Mouse (Mus musculus): ENCODE measurements around the gene Sap30l. TPM values are rescaled to one million over a fixed set of nuclear protein-coding genes. Genes with fewer than 3 reads are reported as not detected.

Sap30l gene
- polyA plus RNA-seq, 1 experiment from 2014 or later: 7.9 TPM

DNA sequence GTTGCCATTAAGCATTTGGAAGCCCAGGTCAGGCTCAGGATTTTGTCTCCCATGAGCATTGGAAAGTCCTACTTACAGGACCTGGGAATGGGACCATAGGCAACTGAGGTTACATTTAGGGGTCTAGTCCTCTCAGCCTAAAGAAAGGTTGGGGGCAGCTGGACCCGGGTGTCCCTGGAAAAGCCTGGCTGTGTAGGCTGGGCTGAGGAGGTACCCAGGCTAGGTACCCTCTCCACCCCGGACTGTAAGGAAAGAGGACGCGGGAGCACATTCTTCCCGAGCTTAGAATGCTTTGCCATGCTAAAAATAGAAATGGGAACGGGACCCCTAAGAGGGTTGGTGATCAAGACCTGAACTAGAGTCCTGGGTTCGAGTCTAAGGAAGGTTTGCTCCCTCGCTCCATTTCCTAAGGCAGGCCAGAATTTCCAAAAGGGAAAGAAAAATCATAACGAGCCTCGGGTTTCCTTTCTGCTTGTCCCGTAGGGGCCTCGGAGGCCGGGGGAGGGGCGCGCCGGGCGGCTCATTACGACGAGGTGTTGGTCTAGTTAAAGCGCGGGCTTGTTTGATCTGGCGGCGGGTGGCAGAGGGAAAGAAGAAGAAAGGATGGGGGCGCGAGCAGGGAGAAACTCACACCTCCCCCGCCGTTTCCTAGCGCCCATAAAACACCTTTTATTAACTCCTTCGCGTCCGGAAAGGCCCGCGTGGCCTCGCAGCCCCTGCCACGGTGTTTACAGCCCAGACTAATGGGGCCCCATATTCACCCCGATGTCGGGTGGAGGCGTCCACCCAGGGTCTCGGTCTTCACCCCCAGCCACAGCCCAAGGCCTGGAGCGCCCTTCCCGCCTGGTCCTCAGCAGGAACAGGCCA lies 25.8 kb downstream of the Sap30l start:
- Histone ChIP-seq H3K9me3 (ENCODE audit: control insufficient read depth, low read length) (no peaks in the 10 kb centered on the region), H3K27me3 (replicated peaks; ENCODE audit: control insufficient read depth, insufficient read depth, low read length) (peaks cover 57% of the 10 kb centered on the region), H3K4me1 (replicated peaks; ENCODE audit: control insufficient read depth, insufficient read depth, low read length) (peaks cover 15% of the 10 kb centered on the region), H3K4me3 (replicated peaks; ENCODE audit: low read length) (peak overlapping the region; percentile 26; the same call in 1 of the 2 replicates), H3K27ac (ENCODE audit: low read length) (no peak overlapping the region), H3K4me2 (ENCODE audit: low read length) (peak overlapping the region; percentile 40), H3K36me3 (ENCODE audit: control insufficient read depth, insufficient read depth) (no peaks in the 10 kb centered on the region), H3K9ac (replicated peaks; ENCODE audit: low read depth, low read length) (no peak overlapping the region)
- 1% methylated on average over 40 of the region's 41 CpGs for WGBS
- 0 out of 2 replicates have a peak, but pooled peaks have one; percentile 31 for ATAC-seq

DNA sequence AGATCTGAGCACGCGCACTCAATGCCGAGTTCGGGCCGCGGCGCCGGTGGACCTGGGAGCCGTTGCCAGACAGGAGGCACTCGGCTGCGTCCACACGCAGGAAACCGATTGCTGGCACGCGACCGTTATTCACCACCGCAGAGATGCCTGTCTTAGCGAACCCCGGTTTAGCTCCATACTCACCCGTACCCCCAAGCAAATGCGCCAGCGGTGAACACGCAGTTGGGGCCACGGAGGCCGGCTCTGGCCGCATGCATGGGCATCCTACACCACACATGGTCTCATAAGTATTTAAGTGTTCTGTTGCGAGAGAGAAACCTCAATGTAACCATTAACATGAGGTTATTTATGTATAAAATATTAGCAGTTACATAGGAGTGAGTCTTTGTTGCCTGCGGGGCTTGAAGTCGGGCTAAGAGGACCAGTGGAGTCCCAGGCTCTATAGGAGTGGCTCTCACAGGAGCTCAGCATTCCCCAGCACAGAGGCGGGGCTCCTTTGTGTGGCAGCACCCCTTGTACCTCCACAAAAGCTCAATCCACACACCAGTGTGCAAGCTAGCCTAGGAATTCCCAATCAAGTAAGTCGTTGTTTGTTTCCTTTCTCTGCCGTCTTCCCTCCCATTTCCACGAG lies 26.6 kb downstream of the Sap30l start:
- Histone ChIP-seq H3K36me3 (ENCODE audit: control insufficient read depth, insufficient read depth) (no peaks in the 10 kb centered on the region), H3K9me3 (ENCODE audit: control insufficient read depth, low read length) (no peaks in the 10 kb centered on the region), H3K27me3 (replicated peaks; ENCODE audit: control insufficient read depth, insufficient read depth, low read length) (peaks cover 64% of the 10 kb centered on the region), H3K4me2 (ENCODE audit: low read length) (peak overlapping the region; percentile 40), H3K9ac (replicated peaks; ENCODE audit: low read depth, low read length) (no peak overlapping the region), H3K4me3 (replicated peaks; ENCODE audit: low read length) (peak overlapping the region; percentile 26; the same call in 1 of the 2 replicates), H3K27ac (ENCODE audit: low read length) (no peak overlapping the region), H3K4me1 (replicated peaks; ENCODE audit: control insufficient read depth, insufficient read depth, low read length) (peaks cover 15% of the 10 kb centered on the region)
- ATAC-seq: 0 out of 2 replicates have a peak, but pooled peaks have one; percentile 12
- WGBS: under 1% methylated on average over 33 of the region's 33 CpGs

DNA sequence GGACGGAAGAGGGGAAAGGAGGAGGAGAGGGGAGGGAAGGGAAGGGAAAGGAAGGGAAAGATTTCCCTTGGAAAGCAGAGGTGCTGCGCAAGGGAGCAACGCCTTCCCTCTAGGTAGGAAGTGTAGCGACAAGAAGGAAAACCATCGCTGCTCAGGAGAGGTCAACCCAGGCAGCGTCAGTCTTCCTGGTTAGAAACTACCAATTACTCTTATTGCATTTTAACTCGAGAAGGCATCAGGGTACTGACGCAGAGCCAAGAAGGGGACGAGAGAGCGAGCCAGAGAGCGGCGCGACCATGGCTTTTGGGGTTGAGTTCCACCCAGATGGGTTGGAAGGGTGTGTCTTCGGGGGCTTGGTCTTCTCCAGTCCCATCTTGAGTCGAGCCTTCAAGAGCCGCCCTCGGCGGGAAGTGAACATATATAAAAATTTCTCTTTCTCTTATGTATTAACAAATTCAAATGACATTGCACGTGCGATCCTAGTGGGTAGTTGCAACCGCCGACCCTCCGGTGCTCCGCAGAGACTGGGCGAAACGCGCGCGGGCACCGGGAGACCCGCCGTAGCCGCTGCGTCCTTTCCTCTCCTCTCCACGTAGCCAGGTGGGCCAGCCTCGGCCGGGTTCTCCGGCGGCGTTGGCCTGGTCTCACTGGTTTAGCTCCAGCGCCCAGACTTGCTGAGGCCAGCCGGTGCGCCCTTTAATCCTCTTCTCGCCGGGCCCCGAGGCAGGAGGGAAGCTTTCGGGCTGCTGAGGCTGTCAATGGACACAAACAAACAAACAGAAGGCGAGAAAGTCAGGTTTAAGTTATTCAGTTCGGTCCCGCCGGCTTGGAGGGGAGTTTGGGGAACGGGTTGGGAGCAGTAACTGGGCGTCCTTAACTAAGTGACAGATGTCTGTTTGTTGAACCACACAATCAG lies 27.8 kb downstream of the Sap30l start:
- H3K9me3 ChIP-seq (ENCODE audit: control insufficient read depth, low read length): no peaks in the 10 kb centered on the region
- no peak overlapping the region for H3K4me3 ChIP-seq (replicated peaks; ENCODE audit: low read length)

GRCm38 (mm10) chr11:57829871-57830775 lies 28.7 kb downstream of the Sap30l start:
- WGBS: 17% methylated on average over 17 of the region's 17 CpGs
- H3K4me2 ChIP-seq (ENCODE audit: low read length): no peak overlapping the region
- no peak for ATAC-seq

More for the DNA sequence above, 27.8 kb downstream of the Sap30l start:
- Histone ChIP-seq H3K4me2 (ENCODE audit: low read length) (no peak overlapping the region), H3K27me3 (replicated peaks; ENCODE audit: control insufficient read depth, insufficient read depth, low read length) (peaks cover 75% of the 10 kb centered on the region), H3K9ac (replicated peaks; ENCODE audit: low read depth, low read length) (no peak overlapping the region), H3K4me1 (replicated peaks; ENCODE audit: control insufficient read depth, insufficient read depth, low read length) (peaks cover 16% of the 10 kb centered on the region), H3K27ac (ENCODE audit: low read length) (no peak overlapping the region), H3K36me3 (ENCODE audit: control insufficient read depth, insufficient read depth) (no peaks in the 10 kb centered on the region)
- 2% methylated on average over 53 of the region's 53 CpGs for WGBS
- no peak for ATAC-seq

DNA sequence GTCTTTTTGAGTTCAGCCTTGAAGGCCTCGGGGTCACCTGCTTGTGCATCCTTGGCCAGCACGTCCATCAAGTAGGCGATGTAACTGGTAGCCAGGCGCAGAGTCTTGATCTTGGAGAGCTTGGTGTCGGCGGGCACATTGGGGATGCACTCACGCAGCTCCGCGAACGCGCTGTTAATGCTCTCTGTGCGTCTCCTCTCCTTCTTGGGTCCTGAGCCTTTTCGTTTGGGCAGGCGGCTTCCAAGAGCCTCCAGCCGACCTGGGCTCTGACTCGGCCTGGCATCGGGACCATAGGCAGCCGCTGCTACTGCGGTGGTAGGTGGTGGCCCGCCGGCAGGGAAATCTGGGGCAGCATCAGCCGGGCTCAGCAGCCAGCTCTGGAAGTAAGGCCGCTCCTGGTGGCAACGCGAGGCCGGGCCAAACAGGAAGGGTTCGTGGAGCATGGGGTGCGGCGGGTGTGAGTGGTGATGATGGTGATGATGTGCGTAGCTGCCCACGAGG lies 29.9 kb downstream of the Sap30l start:
- Histone ChIP-seq H3K36me3 (ENCODE audit: control insufficient read depth, insufficient read depth) (no peaks in the 10 kb centered on the region), H3K9ac (replicated peaks; ENCODE audit: low read depth, low read length) (no peak overlapping the region), H3K4me1 (replicated peaks; ENCODE audit: control insufficient read depth, insufficient read depth, low read length) (peaks cover 16% of the 10 kb centered on the region), H3K4me2 (ENCODE audit: low read length) (no peak overlapping the region), H3K27me3 (replicated peaks; ENCODE audit: control insufficient read depth, insufficient read depth, low read length) (peaks cover 79% of the 10 kb centered on the region), H3K9me3 (ENCODE audit: control insufficient read depth, low read length) (no peaks in the 10 kb centered on the region), H3K27ac (ENCODE audit: low read length) (no peak overlapping the region), H3K4me3 (replicated peaks; ENCODE audit: low read length) (no peak overlapping the region)
- ATAC-seq: no peak
- WGBS: 3% methylated on average over 31 of the region's 31 CpGs

More at GRCm38 (mm10) chr11:57829871-57830775, 28.7 kb downstream of the Sap30l start:
- Histone ChIP-seq H3K9ac (replicated peaks; ENCODE audit: low read depth, low read length) (no peak overlapping the region), H3K4me3 (replicated peaks; ENCODE audit: low read length) (no peak overlapping the region), H3K36me3 (ENCODE audit: control insufficient read depth, insufficient read depth) (no peaks in the 10 kb centered on the region), H3K9me3 (ENCODE audit: control insufficient read depth, low read length) (no peaks in the 10 kb centered on the region), H3K4me1 (replicated peaks; ENCODE audit: control insufficient read depth, insufficient read depth, low read length) (peaks cover 16% of the 10 kb centered on the region), H3K27ac (ENCODE audit: low read length) (no peak overlapping the region), H3K27me3 (replicated peaks; ENCODE audit: control insufficient read depth, insufficient read depth, low read length) (peaks cover 76% of the 10 kb centered on the region)

DNA sequence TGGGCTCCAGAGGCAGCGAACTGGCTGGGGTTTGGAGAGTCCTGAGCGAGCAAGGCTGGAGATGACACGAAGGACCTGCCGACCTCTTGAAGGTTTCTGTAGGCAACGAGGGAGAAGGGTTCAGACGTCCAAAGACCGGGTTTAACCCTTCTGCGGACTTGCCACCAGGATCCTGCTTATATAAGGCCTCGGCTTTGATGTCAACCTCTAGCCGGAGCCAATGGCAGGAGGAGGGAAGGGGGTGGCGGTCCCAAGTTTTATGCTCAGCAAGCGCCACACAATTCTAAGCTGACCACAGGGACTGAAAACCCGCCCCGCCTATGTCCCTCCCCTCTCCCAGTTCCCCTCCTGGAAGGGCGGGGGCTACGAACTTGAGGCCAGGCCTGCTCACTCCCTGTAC lies 30.4 kb downstream of the Sap30l start:
- Histone ChIP-seq H3K36me3 (ENCODE audit: control insufficient read depth, insufficient read depth) (no peaks in the 10 kb centered on the region), H3K9me3 (ENCODE audit: control insufficient read depth, low read length) (no peaks in the 10 kb centered on the region), H3K4me1 (replicated peaks; ENCODE audit: control insufficient read depth, insufficient read depth, low read length) (peaks cover 18% of the 10 kb centered on the region), H3K4me2 (ENCODE audit: low read length) (no peak overlapping the region), H3K9ac (replicated peaks; ENCODE audit: low read depth, low read length) (no peak overlapping the region), H3K27ac (ENCODE audit: low read length) (no peak overlapping the region), H3K27me3 (replicated peaks; ENCODE audit: control insufficient read depth, insufficient read depth, low read length) (peaks cover 78% of the 10 kb centered on the region), H3K4me3 (replicated peaks; ENCODE audit: low read length) (no peak overlapping the region)
- 11% methylated on average over 15 of the region's 16 CpGs for WGBS
- ATAC-seq: no peak

GRCm38 (mm10) chr11:57832552-57833201 lies 31.2 kb downstream of the Sap30l start, which contains the start of gene Hand1:
Gene Hand1 (minus strand): TSS chr11:57832818.
- no peak within 1 kb of the TSS for H3K9ac ChIP-seq (replicated peaks; ENCODE audit: low read depth, low read length)
- WGBS: 4% methylated on average over 23 of the region's 23 CpGs

More at GRCm38 (mm10) chr11:57832552-57833201, 31.2 kb downstream of the Sap30l start, which contains the start of gene Hand1:
- H3K4me1 ChIP-seq (replicated peaks; ENCODE audit: control insufficient read depth, insufficient read depth, low read length): peaks cover 17% of the 10 kb centered on the region
- no peak within 1 kb of the TSS for H3K4me3 ChIP-seq (replicated peaks; ENCODE audit: low read length)
- H3K36me3 ChIP-seq (ENCODE audit: control insufficient read depth, insufficient read depth): no peaks in the 10 kb centered on the region
- ATAC-seq: no peak
- H3K4me2 ChIP-seq (ENCODE audit: low read length): no peak within 1 kb of the TSS
- no peaks in the 10 kb centered on the region for H3K9me3 ChIP-seq (ENCODE audit: control insufficient read depth, low read length)
- no peak within 1 kb of the TSS for H3K27ac ChIP-seq (ENCODE audit: low read length)
- H3K27me3 ChIP-seq (replicated peaks; ENCODE audit: control insufficient read depth, insufficient read depth, low read length): peaks cover 76% of the 10 kb centered on the region

All from forebrain, embryonic 16.5 days (tissue).